Mouse (Mus musculus) neural tube, embryonic 12.5 days (tissue): ENCODE measurements around the gene Rpl6. TPM values are rescaled to one million over a fixed set of nuclear protein-coding genes. Genes with fewer than 3 reads are reported as not detected.

ENCODE experiments used
- ATAC-seq: fragments of 200-750 bp; cut with Nextera tagmentation; 2 replicates; pipeline ENCODE4 v1.8.0; 2017; ENCODE audit warnings: low read depth, mild to moderate bottlenecking, moderate TSS enrichment, moderate library complexity; ENCODE audit not compliant: low FRiP score
- H3K27ac ChIP-seq: fragments of 300-500 bp; sonication (generic); 2 replicates; pipeline ENCODE4 v1.5.1; 2016
- H3K27me3 ChIP-seq: fragments of 300-500 bp; sonication (generic); replicated peaks from 2 replicates; pipeline ENCODE4 v1.6.1; 2016; ENCODE audit warnings: mild to moderate bottlenecking
- H3K36me3 ChIP-seq: fragments of 300-500 bp; sonication (generic); 2 replicates; pipeline ENCODE4 v1.6.1; 2016; ENCODE audit warnings: mild to moderate bottlenecking
- H3K4me1 ChIP-seq: fragments of 300-500 bp; sonication (generic); 2 replicates; pipeline ENCODE4 v1.6.1; 2016
- H3K4me2 ChIP-seq: fragments of 300-500 bp; sonication (generic); replicated peaks from 2 replicates; pipeline ENCODE4 v1.6.1; 2016; ENCODE audit warnings: mild to moderate bottlenecking
- H3K4me3 ChIP-seq: fragments of 300-500 bp; sonication (generic); 2 replicates; pipeline ENCODE4 v1.5.1; 2016
- H3K9ac ChIP-seq: fragments of 300-500 bp; sonication (generic); 2 replicates; pipeline ENCODE4 v1.6.1; 2016; ENCODE audit warnings: mild to moderate bottlenecking
- H3K9me3 ChIP-seq: fragments of 300-500 bp; sonication (generic); 2 replicates; pipeline ENCODE4 v1.6.1; 2016; ENCODE audit warnings: mild to moderate bottlenecking
- WGBS: fragments of 180-500 bp; shearing (Covaris S2); methylation state at CpG from one replicate; pipeline ENCODE4 v1.1.7; 2016; 5-methylcytosine and 5-hydroxymethylcytosine counted together
- polyA plus RNA-seq: library from polyadenylated mRNA; unstranded; fragments of >200 nt; fragmentation: Nextera tagmentation; extraction: Ambion mirVana; gene quantifications from 2 replicates; pipeline ENCODE4 v1.2.1, GENCODE M21; 2016

Gene Rpl6
- polyA plus RNA-seq: 452 and 465 TPM in 2 replicates

GRCm38 (mm10) chr5:121204132-121205089, at the start of gene Rpl6:
TSS of gene Rpl6 (plus strand) at chr5:121204481.
- Histone ChIP-seq H3K4me1 (peaks cover 13% of the 10 kb centered on the region; the same call in 1 of the 2 replicates), H3K27me3 (no peaks in the 10 kb centered on the region), H3K27ac (peak within 1 kb of the TSS; percentile 57; the same call in 1 of the 2 replicates), H3K9ac (peak within 1 kb of the TSS; percentile 99), H3K9me3 (no peaks in the 10 kb centered on the region), H3K4me2 (peak within 1 kb of the TSS; percentile 76), H3K36me3 (peaks cover 37% of the 10 kb centered on the region), H3K4me3 (peak within 1 kb of the TSS; percentile 90)
- WGBS: 2% methylated on average over 52 of the region's 52 CpGs
- peak; percentile 87 for ATAC-seq

GRCm38 (mm10) chr5:121156121-121156520, 48.2 kb upstream of the Rpl6 start:
- H3K27ac ChIP-seq: no peak overlapping the region
- H3K9ac ChIP-seq: no peak overlapping the region
- ATAC-seq: no peak
- H3K9me3 ChIP-seq: no peaks in the 10 kb centered on the region
- no peaks in the 10 kb centered on the region for H3K27me3 ChIP-seq
- H3K4me2 ChIP-seq: no peak overlapping the region
- H3K4me3 ChIP-seq: no peak overlapping the region
- H3K4me1 ChIP-seq: no peaks in the 10 kb centered on the region
- 96% methylated on average over 4 of the region's 4 CpGs for WGBS
- H3K36me3 ChIP-seq: peaks cover 66% of the 10 kb centered on the region

GRCm38 (mm10) chr5:121157017-121157416, 47.3 kb upstream of the Rpl6 start:
- Histone ChIP-seq H3K9me3 (no peaks in the 10 kb centered on the region), H3K27me3 (no peaks in the 10 kb centered on the region), H3K4me2 (no peak overlapping the region), H3K36me3 (peaks cover 67% of the 10 kb centered on the region), H3K4me3 (no peak overlapping the region), H3K4me1 (no peaks in the 10 kb centered on the region), H3K9ac (no peak overlapping the region), H3K27ac (no peak overlapping the region)
- ATAC-seq: no peak
- 80% methylated on average over 2 of the region's 2 CpGs for WGBS

- H3K27ac ChIP-seq: no peak overlapping the region
- H3K27me3 ChIP-seq: no peaks in the 10 kb centered on the region
- no peaks in the 10 kb centered on the region for H3K9me3 ChIP-seq
- H3K9ac ChIP-seq: no peak overlapping the region
- no peak overlapping the region for H3K4me3 ChIP-seq
- H3K4me1 ChIP-seq: no peaks in the 10 kb centered on the region
- H3K4me2 ChIP-seq: no peak overlapping the region
- H3K36me3 ChIP-seq: peaks cover 67% of the 10 kb centered on the region
- WGBS: 96% methylated on average over 5 of the region's 5 CpGs
- ATAC-seq: no peak
Observed at GRCm38 (mm10) chr5:121157489-121157888, 46.8 kb upstream of the Rpl6 start.

GRCm38 (mm10) chr5:121158966-121159365, 45.3 kb upstream of the Rpl6 start:
- Histone ChIP-seq H3K4me2 (no peak overlapping the region), H3K4me1 (no peaks in the 10 kb centered on the region), H3K4me3 (no peak overlapping the region), H3K27ac (no peak overlapping the region), H3K27me3 (no peaks in the 10 kb centered on the region), H3K36me3 (peaks cover 70% of the 10 kb centered on the region), H3K9ac (no peak overlapping the region), H3K9me3 (no peaks in the 10 kb centered on the region)
- ATAC-seq: no peak
- 88% methylated on average over 7 of the region's 7 CpGs for WGBS

- H3K4me1 ChIP-seq: no peaks in the 10 kb centered on the region
- no peak overlapping the region for H3K27ac ChIP-seq
- WGBS: 88% methylated on average over 5 of the region's 5 CpGs
- H3K9ac ChIP-seq: no peak overlapping the region
- H3K4me2 ChIP-seq: no peak overlapping the region
- H3K4me3 ChIP-seq: no peak overlapping the region
- no peaks in the 10 kb centered on the region for H3K9me3 ChIP-seq
- no peak for ATAC-seq
- no peaks in the 10 kb centered on the region for H3K27me3 ChIP-seq
- peaks cover 86% of the 10 kb centered on the region for H3K36me3 ChIP-seq
Observed at GRCm38 (mm10) chr5:121162285-121162684, 42.0 kb upstream of the Rpl6 start.

GRCm38 (mm10) chr5:121162923-121163322, 41.4 kb upstream of the Rpl6 start:
- no peak for ATAC-seq
- H3K9ac ChIP-seq: no peak overlapping the region
- no peak overlapping the region for H3K4me3 ChIP-seq
- H3K36me3 ChIP-seq: peaks cover 84% of the 10 kb centered on the region
- no peaks in the 10 kb centered on the region for H3K27me3 ChIP-seq
- no peaks in the 10 kb centered on the region for H3K9me3 ChIP-seq
- H3K27ac ChIP-seq: no peak overlapping the region
- H3K4me1 ChIP-seq: no peaks in the 10 kb centered on the region
- H3K4me2 ChIP-seq: no peak overlapping the region
- WGBS: 89% methylated on average over 7 of the region's 7 CpGs

GRCm38 (mm10) chr5:121166884-121167283, 37.4 kb upstream of the Rpl6 start:
- H3K4me3 ChIP-seq: no peak overlapping the region
- no peak overlapping the region for H3K4me2 ChIP-seq
- no peak overlapping the region for H3K27ac ChIP-seq
- 94% methylated on average over 6 of the region's 6 CpGs for WGBS
- no peaks in the 10 kb centered on the region for H3K27me3 ChIP-seq
- no peak for ATAC-seq
- no peaks in the 10 kb centered on the region for H3K9me3 ChIP-seq
- H3K9ac ChIP-seq: no peak overlapping the region
- peaks cover 74% of the 10 kb centered on the region for H3K36me3 ChIP-seq
- no peaks in the 10 kb centered on the region for H3K4me1 ChIP-seq

- Histone ChIP-seq H3K27ac (no peak overlapping the region), H3K27me3 (no peaks in the 10 kb centered on the region), H3K9ac (no peak overlapping the region), H3K4me1 (no peaks in the 10 kb centered on the region), H3K36me3 (peaks cover 48% of the 10 kb centered on the region), H3K4me2 (no peak overlapping the region), H3K4me3 (no peak overlapping the region), H3K9me3 (no peaks in the 10 kb centered on the region)
- 89% methylated on average over 2 of the region's 2 CpGs for WGBS
- no peak for ATAC-seq
Observed at GRCm38 (mm10) chr5:121169588-121169987, 34.7 kb upstream of the Rpl6 start.

GRCm38 (mm10) chr5:121172835-121173234, 31.4 kb upstream of the Rpl6 start:
- Histone ChIP-seq H3K9me3 (no peaks in the 10 kb centered on the region), H3K36me3 (peaks cover 21% of the 10 kb centered on the region), H3K4me1 (no peaks in the 10 kb centered on the region), H3K9ac (no peak overlapping the region), H3K27ac (no peak overlapping the region), H3K27me3 (no peaks in the 10 kb centered on the region), H3K4me3 (no peak overlapping the region), H3K4me2 (no peak overlapping the region)
- ATAC-seq: no peak
- 89% methylated on average over 4 of the region's 4 CpGs for WGBS

GRCm38 (mm10) chr5:121179077-121179857, 25.0 kb upstream of the Rpl6 start:
- no peak for ATAC-seq
- no peak overlapping the region for H3K9ac ChIP-seq
- peaks cover 16% of the 10 kb centered on the region; the same call in 1 of the 2 replicates for H3K4me1 ChIP-seq
- H3K27ac ChIP-seq: no peak overlapping the region
- WGBS: 82% methylated on average over 9 of the region's 9 CpGs
- no peaks in the 10 kb centered on the region for H3K9me3 ChIP-seq
- H3K36me3 ChIP-seq: no peaks in the 10 kb centered on the region
- no peak overlapping the region for H3K4me2 ChIP-seq
- H3K4me3 ChIP-seq: no peak overlapping the region
- no peaks in the 10 kb centered on the region for H3K27me3 ChIP-seq

GRCm38 (mm10) chr5:121183269-121183668, 21.0 kb upstream of the Rpl6 start:
- no peaks in the 10 kb centered on the region for H3K36me3 ChIP-seq
- no peak overlapping the region for H3K4me3 ChIP-seq
- H3K4me1 ChIP-seq: peaks cover 54% of the 10 kb centered on the region
- no peaks in the 10 kb centered on the region for H3K9me3 ChIP-seq
- H3K4me2 ChIP-seq: no peak overlapping the region
- no peak overlapping the region for H3K27ac ChIP-seq
- no peak for ATAC-seq
- H3K9ac ChIP-seq: no peak overlapping the region
- WGBS: 50% methylated on average over 9 of the region's 9 CpGs
- no peaks in the 10 kb centered on the region for H3K27me3 ChIP-seq
